Mouse (Mus musculus): ENCODE results near the gene Vmo1. TPM values are rescaled to one million over a fixed set of nuclear protein-coding genes. Genes with fewer than 3 reads are reported as not detected.

Gene Vmo1
- total RNA-seq, 2 experiments from 2014 or later, result not detected

DNA sequence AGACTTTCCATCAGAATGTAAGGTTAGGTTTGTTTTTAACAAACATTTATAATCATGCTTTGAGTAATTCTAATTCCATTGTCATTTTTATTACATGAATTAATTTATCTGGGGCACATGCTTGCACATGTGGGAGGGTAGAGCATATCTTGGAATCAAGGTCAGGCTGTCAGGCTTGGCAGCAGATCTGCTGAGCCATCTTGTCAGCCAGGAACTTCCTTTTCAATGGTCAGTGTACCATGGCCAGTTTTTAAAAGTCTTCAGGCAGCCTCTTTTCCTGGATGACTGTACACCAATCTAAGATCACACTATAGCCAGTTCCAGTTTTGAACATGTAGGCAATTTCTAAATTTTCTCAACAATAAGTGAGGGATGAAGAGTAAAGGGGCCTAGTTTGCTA is 41.7 kb downstream of the Vmo1 start:
- DNase-seq (ENCODE audit: low spot score in 2 of 2), result no peak

GRCm38 (mm10) chr11:70469764-70470163 is 44.7 kb downstream of the Vmo1 start:
- DNase-seq (ENCODE audit: low spot score in 2 of 2), result no peak

- DNase-seq (ENCODE audit: low spot score in 2 of 2), result no peak
Measured at GRCm38 (mm10) chr11:70467902-70468619, 46.4 kb downstream of the Vmo1 start.

GRCm38 (mm10) chr11:70465824-70466223 is 48.6 kb downstream of the Vmo1 start:
- no peak for DNase-seq (ENCODE audit: low spot score in 2 of 2)

GRCm38 (mm10) chr11:70465211-70465610 is 49.2 kb downstream of the Vmo1 start:
- DNase-seq (ENCODE audit: low spot score in 2 of 2), result no peak

DNA sequence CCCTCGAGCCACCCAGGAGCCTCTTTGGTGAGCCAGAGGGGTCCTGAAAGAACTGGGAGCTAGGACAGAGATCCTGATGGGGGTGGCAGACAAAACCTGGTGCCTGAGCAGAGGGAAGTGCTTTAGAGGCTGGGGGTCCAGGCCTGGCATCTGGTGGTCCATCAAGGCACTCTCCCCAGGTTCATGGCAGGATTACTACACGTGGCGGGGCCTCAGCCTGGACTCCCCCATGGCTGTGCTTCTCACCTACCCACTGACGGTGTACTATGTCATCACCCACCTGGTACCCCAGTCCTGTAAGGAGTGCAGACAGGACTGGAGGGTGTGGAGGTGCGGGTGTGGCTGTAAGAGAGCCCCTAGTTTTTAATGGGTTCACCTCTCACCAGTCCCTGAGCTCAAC is 50.4 kb downstream of the Vmo1 start:
- DNase-seq (ENCODE audit: low spot score in 2 of 2), result no peak

Other genes starting within 250 kb of the Vmo1 start
- not detected for gene Alox12e, start 192.0 kb downstream of the Vmo1 start, total RNA-seq (2021)
- under 1 TPM in 1 of 2 experiments, not detected in 1; 0.17 TPM for gene Alox15, start 162.6 kb downstream of the Vmo1 start, total RNA-seq (2021)
- gene Pelp1, start 104.6 kb downstream of the Vmo1 start, total RNA-seq (2021), result 10 to 100 TPM; 32.0 to 37.2 TPM
- 100 to 1,000 TPM in 1 of 2 experiments, 10 to 100 TPM in 1; 93.5 to 100 TPM for gene Arrb2, start 82.0 kb downstream of the Vmo1 start, total RNA-seq (2021)
- gene Med11, start 62.7 kb downstream of the Vmo1 start, total RNA-seq (2021), result 10 to 100 TPM; 13.7 to 16.7 TPM
- under 1 TPM; 0.20 to 0.27 TPM for gene Zmynd15, start 55.2 kb downstream of the Vmo1 start, total RNA-seq (2021)
- 1 to 10 TPM in 1 of 2 experiments, under 1 TPM in 1; 0.82 to 1.3 TPM for gene Cxcl16, start 54.6 kb downstream of the Vmo1 start, total RNA-seq (2021)
- not detected for gene Tm4sf5, start 9.4 kb downstream of the Vmo1 start, total RNA-seq (2021)
- gene Gltpd2, start 4.6 kb upstream of the Vmo1 start, total RNA-seq (2021), result not detected
- 100 to 1,000 TPM; 198 TPM for gene Psmb6, start 10.8 kb upstream of the Vmo1 start, total RNA-seq (2021)
- not detected for gene Gm40193, start 18.3 kb upstream of the Vmo1 start, total RNA-seq (2021)
- 10 to 100 TPM; 16.7 to 17.8 TPM for gene Pld2, start 25.4 kb upstream of the Vmo1 start, total RNA-seq (2021)
- 100 to 1,000 TPM; 477 to 515 TPM for gene Mink1, start 48.3 kb upstream of the Vmo1 start, total RNA-seq (2021)
- gene 4930544D05Rik, start 101.2 kb upstream of the Vmo1 start, total RNA-seq (2021), result under 1 TPM; 0.58 to 0.77 TPM
- not detected for gene Chrne, start 104.6 kb upstream of the Vmo1 start, total RNA-seq (2021)
- gene Gp1ba, start 124.5 kb upstream of the Vmo1 start, total RNA-seq (2021), result not detected
- gene Rnf167, start 132.6 kb upstream of the Vmo1 start, total RNA-seq (2021), result 10 to 100 TPM; 88.7 to 91.8 TPM
- 100 to 1,000 TPM; 121 to 123 TPM for gene Slc25a11, start 132.9 kb upstream of the Vmo1 start, total RNA-seq (2021)
- gene Pfn1, start 140.0 kb upstream of the Vmo1 start, total RNA-seq (2021), result 100 to 1,000 TPM; 326 to 341 TPM
- gene Eno3, start 142.6 kb upstream of the Vmo1 start, total RNA-seq (2021), result 1 to 10 TPM; 6.0 to 9.9 TPM
- 10 to 100 TPM; 50.5 to 51.9 TPM for gene Spag7, start 154.8 kb upstream of the Vmo1 start, total RNA-seq (2021)
- 100 to 1,000 TPM; 330 to 389 TPM for gene Camta2, start 173.5 kb upstream of the Vmo1 start, total RNA-seq (2021)
- gene Inca1, start 185.5 kb upstream of the Vmo1 start, total RNA-seq (2021), result 1 to 10 TPM; 3.7 to 4.3 TPM
- 10 to 100 TPM; 70.4 to 82.8 TPM for gene Kif1c, start 185.9 kb upstream of the Vmo1 start, total RNA-seq (2021)
- 10 to 100 TPM; 22.5 to 24.6 TPM for gene Zfp3, start 249.6 kb upstream of the Vmo1 start, total RNA-seq (2021)

All from layer of hippocampus, adult 18-20 months (tissue).